Mouse (Mus musculus) erythroblast, embryonic 14.5 days (primary cell): Measurements from ENCODE around the gene Fgfbp1. TPM values are rescaled to one million over a fixed set of nuclear protein-coding genes. Genes with fewer than 3 reads are reported as not detected.

Source experiments
- H3K27me3 ChIP-seq: 2 replicates; pipeline ENCODE4 v1.6.1; 2012; ENCODE audit warnings: inconsistent platforms; ENCODE audit not compliant: control insufficient read depth
- H3K36me3 ChIP-seq: 2 replicates; pipeline ENCODE4 v1.6.1; 2012; ENCODE audit warnings: mild to moderate bottlenecking, inconsistent platforms; ENCODE audit not compliant: control insufficient read depth
- H3K4me1 ChIP-seq: 2 replicates; pipeline ENCODE4 v1.6.1; 2012; ENCODE audit warnings: inconsistent platforms; ENCODE audit not compliant: control insufficient read depth
- H3K4me3 ChIP-seq: replicated peaks from 2 replicates; pipeline ENCODE3; 2012; ENCODE audit warnings: moderate library complexity, mild to moderate bottlenecking, inconsistent platforms
- H3K9me3 ChIP-seq: 2 replicates; pipeline ENCODE4 v1.6.1; 2012; ENCODE audit warnings: low read length, inconsistent platforms, mixed read lengths; ENCODE audit not compliant: control insufficient read depth
- GATA1 ChIP-seq: IDR thresholded peaks from 2 replicates; pipeline ENCODE4 v1.6.1; 2012; ENCODE audit warnings: low read length, inconsistent platforms, mixed read lengths
- TAL1 ChIP-seq: IDR thresholded peaks from 3 replicates; pipeline ENCODE4 v1.6.1; 2012; ENCODE audit warnings: low read length, inconsistent platforms, mixed read lengths
- polyA plus RNA-seq: library from polyadenylated mRNA; stranded (reverse); fragments of >175 nt; gene quantifications from 2 replicates; pipeline ENCODE4 v1.2.3, GENCODE M21; 2012

Fgfbp1 gene
- polyA plus RNA-seq, 1 experiment = not detected

DNA sequence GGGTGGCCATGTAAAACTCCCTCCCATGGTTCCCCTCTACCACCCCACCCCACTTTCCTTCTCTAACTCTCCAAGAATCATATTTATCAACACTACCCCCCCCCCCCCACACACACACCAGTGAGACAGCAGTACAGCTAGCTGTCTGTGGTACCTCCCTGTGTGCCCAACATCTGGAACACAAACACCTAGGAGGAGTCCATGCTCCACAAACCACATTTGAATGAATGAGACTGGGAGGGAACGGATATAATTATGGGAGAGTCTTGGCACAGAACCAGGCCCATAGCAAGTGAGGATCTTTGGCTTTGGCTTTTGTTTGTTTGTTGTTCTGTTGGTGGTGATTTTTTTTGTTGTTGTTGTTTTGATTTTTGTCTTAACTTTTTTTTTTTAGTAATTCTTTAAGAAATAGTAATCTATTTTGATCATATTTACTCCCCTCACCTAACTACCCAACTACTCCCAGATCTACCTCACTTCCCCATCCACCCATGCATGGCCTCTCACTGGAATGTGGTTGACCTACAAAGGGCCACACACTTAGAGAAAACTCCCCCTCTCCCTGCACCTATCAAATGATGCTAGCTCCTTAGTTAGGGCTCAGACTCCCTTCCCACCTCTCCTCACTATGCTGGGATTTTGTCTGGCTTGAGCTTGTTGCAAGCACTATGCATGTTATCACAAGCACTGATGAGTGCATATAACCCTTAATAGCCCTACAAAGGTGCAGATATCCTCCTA lies 4.6 kb downstream of the Fgfbp1 start:
- H3K36me3 ChIP-seq = no peaks in the 10 kb centered on the region
- no peaks in the 10 kb centered on the region for H3K27me3 ChIP-seq
- no peak overlapping the region for H3K4me3 ChIP-seq
- no peaks in the 10 kb centered on the region for H3K9me3 ChIP-seq
- TF ChIP-seq TAL1 = no peak
- TF ChIP-seq GATA1 = no peak
- H3K4me1 ChIP-seq = no peaks in the 10 kb centered on the region

GRCm38 (mm10) chr5:43974166-43974565 lies 7.4 kb downstream of the Fgfbp1 start:
- Histone ChIP-seq H3K9me3 (no peaks in the 10 kb centered on the region), H3K27me3 (no peaks in the 10 kb centered on the region), H3K36me3 (no peaks in the 10 kb centered on the region), H3K4me3 (no peak overlapping the region), H3K4me1 (no peaks in the 10 kb centered on the region)
- TF ChIP-seq TAL1 (no peak), GATA1 (no peak)

GRCm38 (mm10) chr5:43971156-43971555 lies 10.4 kb downstream of the Fgfbp1 start:
- Histone ChIP-seq H3K4me1 (no peaks in the 10 kb centered on the region), H3K4me3 (no peak overlapping the region), H3K36me3 (no peaks in the 10 kb centered on the region), H3K9me3 (no peaks in the 10 kb centered on the region), H3K27me3 (no peaks in the 10 kb centered on the region)
- no peak for TF ChIP-seq TAL1
- no peak for TF ChIP-seq GATA1

- Histone ChIP-seq H3K27me3 (no peaks in the 10 kb centered on the region), H3K36me3 (no peaks in the 10 kb centered on the region), H3K4me3 (no peak overlapping the region), H3K4me1 (no peaks in the 10 kb centered on the region), H3K9me3 (no peaks in the 10 kb centered on the region)
- no peak for TF ChIP-seq TAL1
- no peak for TF ChIP-seq GATA1
These were observed 11.0 kb downstream of the Fgfbp1 start for GRCm38 (mm10) chr5:43970532-43970931.

DNA sequence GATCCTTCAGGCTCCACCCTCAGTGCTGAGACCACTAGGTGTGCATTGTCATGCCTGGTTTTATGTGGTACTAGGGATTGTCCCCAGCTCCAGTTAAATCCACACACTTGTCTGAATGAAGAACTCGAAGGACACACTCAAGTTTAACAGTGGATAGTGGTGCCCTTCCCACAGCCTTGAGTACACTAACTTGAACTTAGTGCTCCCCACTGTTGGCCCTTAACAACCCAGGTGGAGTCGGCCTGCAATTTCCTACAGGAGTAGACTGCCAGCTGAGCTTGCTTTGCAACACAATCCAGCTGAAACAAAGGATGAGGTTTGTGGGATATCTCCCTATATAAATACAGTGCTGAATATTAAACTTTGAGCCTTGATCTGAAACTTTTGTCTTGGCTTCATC lies 12.9 kb downstream of the Fgfbp1 start:
- no peaks in the 10 kb centered on the region for H3K4me1 ChIP-seq
- no peak for TF ChIP-seq GATA1
- TF ChIP-seq TAL1 = no peak

DNA sequence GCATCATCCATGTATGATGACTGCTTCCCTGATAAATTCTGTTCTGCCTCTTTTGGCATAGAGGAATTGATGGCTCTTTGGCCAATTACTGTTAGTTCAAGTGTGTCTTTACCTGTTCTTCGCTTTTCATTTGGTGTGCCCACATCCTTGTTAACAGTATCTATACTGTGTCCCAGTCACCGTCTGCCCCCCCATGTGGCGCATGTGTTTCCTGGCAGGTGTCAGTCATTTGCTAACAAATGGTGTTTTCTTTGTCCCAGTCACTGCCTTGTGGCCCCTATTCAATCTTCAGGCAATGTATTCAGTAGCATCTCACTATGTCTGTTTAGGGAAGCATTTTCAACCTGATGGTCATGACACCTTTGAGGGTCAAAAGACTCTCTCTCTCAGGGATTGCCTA lies 20.5 kb downstream of the Fgfbp1 start:
- H3K27me3 ChIP-seq = no peaks in the 10 kb centered on the region
- H3K4me1 ChIP-seq = no peaks in the 10 kb centered on the region
- TF ChIP-seq TAL1 (no peak), GATA1 (no peak)
- H3K36me3 ChIP-seq = no peaks in the 10 kb centered on the region
- H3K4me3 ChIP-seq = no peak overlapping the region
- no peaks in the 10 kb centered on the region for H3K9me3 ChIP-seq

More for the DNA sequence above, 12.9 kb downstream of the Fgfbp1 start:
- Histone ChIP-seq H3K27me3 (no peaks in the 10 kb centered on the region), H3K4me3 (no peak overlapping the region), H3K9me3 (no peaks in the 10 kb centered on the region), H3K36me3 (no peaks in the 10 kb centered on the region)

DNA sequence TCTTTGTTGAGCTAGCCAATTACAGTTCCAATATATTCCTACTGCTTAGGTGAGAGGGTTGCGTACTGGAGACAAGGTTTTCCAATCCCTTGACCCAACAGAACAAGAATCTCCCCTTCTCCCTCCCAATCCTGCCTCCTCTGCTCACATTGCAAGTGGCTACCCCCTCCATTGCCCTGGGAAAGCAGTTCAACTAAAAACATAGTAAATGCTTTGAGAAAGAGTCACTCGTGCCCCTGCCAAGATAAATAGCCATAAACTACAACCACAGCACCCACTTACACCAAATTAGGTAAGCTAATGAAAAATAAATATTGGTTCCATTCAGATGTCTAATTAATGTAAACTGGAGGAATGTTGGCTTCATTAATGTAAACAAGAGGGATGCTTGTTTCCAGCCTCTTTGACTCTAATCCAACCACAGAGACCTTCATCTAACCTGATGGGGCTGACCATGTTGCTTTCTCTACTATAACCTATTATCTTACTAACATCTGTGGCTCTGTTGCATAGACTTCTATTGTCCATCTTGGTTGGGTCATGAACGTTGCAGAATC lies 21.6 kb downstream of the Fgfbp1 start:
- no peak overlapping the region for H3K4me3 ChIP-seq
- no peaks in the 10 kb centered on the region for H3K9me3 ChIP-seq
- TF ChIP-seq TAL1 = no peak
- H3K4me1 ChIP-seq = no peaks in the 10 kb centered on the region
- H3K27me3 ChIP-seq = no peaks in the 10 kb centered on the region
- no peaks in the 10 kb centered on the region for H3K36me3 ChIP-seq

DNA sequence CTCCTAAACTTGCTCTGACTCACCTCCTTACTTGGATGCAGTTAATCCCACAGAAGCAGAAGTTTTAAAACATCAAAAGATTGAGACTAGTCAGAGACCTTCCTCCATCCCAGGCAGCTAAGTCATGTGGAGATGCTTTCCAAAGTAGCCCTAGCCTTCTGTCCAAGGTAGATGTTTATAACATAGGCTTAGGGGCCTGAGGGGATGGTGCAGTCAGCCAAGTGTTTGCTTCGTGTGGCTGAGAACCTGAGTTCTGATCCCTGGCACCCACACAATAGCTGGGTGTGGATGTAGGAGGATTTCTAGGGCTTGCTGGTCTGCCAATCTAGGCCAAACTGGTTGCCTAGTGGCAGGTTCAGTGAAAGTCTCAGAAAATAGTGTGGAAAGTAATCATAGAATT lies 28.3 kb downstream of the Fgfbp1 start:
- no peak overlapping the region for H3K4me3 ChIP-seq
- H3K4me1 ChIP-seq = peaks cover 5% of the 10 kb centered on the region
- no peaks in the 10 kb centered on the region for H3K9me3 ChIP-seq
- no peaks in the 10 kb centered on the region for H3K36me3 ChIP-seq
- H3K27me3 ChIP-seq = peaks cover 7% of the 10 kb centered on the region
- TF ChIP-seq GATA1 = no peak
- TF ChIP-seq TAL1 = no peak

- H3K9me3 ChIP-seq = no peaks in the 10 kb centered on the region
- no peaks in the 10 kb centered on the region for H3K36me3 ChIP-seq
- peaks cover 11% of the 10 kb centered on the region for H3K4me1 ChIP-seq
- no peak for TF ChIP-seq GATA1
- no peak for TF ChIP-seq TAL1
- H3K4me3 ChIP-seq = no peak overlapping the region
- peaks cover 15% of the 10 kb centered on the region for H3K27me3 ChIP-seq
These were observed 32.8 kb downstream of the Fgfbp1 start for GRCm38 (mm10) chr5:43948748-43949275.
